Mouse (Mus musculus): ENCODE results near the gene Scimp.

- TF ChIP-seq CTCF (IDR thresholded peaks at IDR 0.05; ENCODE audit: insufficient read depth, low read depth, low read length) (no peak), POLR2A (IDR thresholded peaks at IDR 0.05; ENCODE audit: insufficient read depth, low read depth, low read length) (no peak)
These were observed 3.4 kb downstream of the Scimp start for GRCm38 (mm10) chr11:70809011-70809410.
